Mouse (Mus musculus) spleen, adult 18-20 months (tissue): ENCODE results near the gene Tfcp2.
"Not testable (repeated sequence)": the region's sequence is repeated elsewhere in the genome, so short reads cannot be mapped to it uniquely, and the experiment has no call there.

Experiments used
- DNase-seq, 2 experiments: peaks; one replicate each; pipeline ENCODE4 v3.0.0; 2022; ENCODE audit warnings: mixed read lengths in 2 of 2

The Tfcp2 gene

GRCm38 (mm10) chr15:100556378-100556777 is 4.6 kb upstream of the Tfcp2 start:
- DNase-seq = no peak

- no peak for DNase-seq
These were observed 4.2 kb upstream of the Tfcp2 start for GRCm38 (mm10) chr15:100555965-100556364.

- no peak for DNase-seq
These were observed 1.5 kb downstream of the Tfcp2 start for GRCm38 (mm10) chr15:100550280-100550679.

GRCm38 (mm10) chr15:100543651-100544030 is 8.2 kb downstream of the Tfcp2 start:
- DNase-seq = not testable (repeated sequence)

GRCm38 (mm10) chr15:100542876-100543650 is 8.7 kb downstream of the Tfcp2 start:
- DNase-seq = not testable (repeated sequence)

- DNase-seq = no peak
These were observed 10.4 kb downstream of the Tfcp2 start for GRCm38 (mm10) chr15:100541426-100541825.

- DNase-seq = not testable (repeated sequence)
These were observed 10.8 kb downstream of the Tfcp2 start for GRCm38 (mm10) chr15:100541001-100541400.

- DNase-seq = no peak
These were observed 12.4 kb downstream of the Tfcp2 start for GRCm38 (mm10) chr15:100539411-100539810.

GRCm38 (mm10) chr15:100537913-100538312 is 13.9 kb downstream of the Tfcp2 start:
- no peak for DNase-seq

- DNase-seq = no peak
These were observed 23.9 kb downstream of the Tfcp2 start for GRCm38 (mm10) chr15:100527900-100528299.

- no peak for DNase-seq
These were observed 26.4 kb downstream of the Tfcp2 start for GRCm38 (mm10) chr15:100525405-100525804.

- no peak for DNase-seq
These were observed 31.5 kb downstream of the Tfcp2 start for GRCm38 (mm10) chr15:100520306-100520705.

GRCm38 (mm10) chr15:100515121-100515520 is 36.7 kb downstream of the Tfcp2 start:
- DNase-seq = no peak

GRCm38 (mm10) chr15:100513387-100513786 is 38.4 kb downstream of the Tfcp2 start:
- DNase-seq = no peak

- DNase-seq = no peak
These were observed 41.7 kb downstream of the Tfcp2 start for GRCm38 (mm10) chr15:100510072-100510471.

- no peak for DNase-seq
These were observed 43.2 kb downstream of the Tfcp2 start for GRCm38 (mm10) chr15:100508454-100509167.

- not testable (repeated sequence) for DNase-seq
These were observed 52.3 kb downstream of the Tfcp2 start for GRCm38 (mm10) chr15:100499506-100499905.

GRCm38 (mm10) chr15:100495102-100495501 is 56.7 kb downstream of the Tfcp2 start, which contains the start of gene Csrnp2:
TSS of gene Csrnp2 (minus strand) at chr15:100495488.
- DNase-seq = peak; percentile 77 to 86

GRCm38 (mm10) chr15:100494647-100495046 is 57.2 kb downstream of the Tfcp2 start:
- no peak for DNase-seq

- DNase-seq = no peak
These were observed 59.8 kb downstream of the Tfcp2 start for GRCm38 (mm10) chr15:100491966-100492365.

GRCm38 (mm10) chr15:100489263-100489662 is 62.5 kb downstream of the Tfcp2 start:
- DNase-seq = no peak

GRCm38 (mm10) chr15:100488297-100488696 is 63.5 kb downstream of the Tfcp2 start:
- not testable (repeated sequence) for DNase-seq

- no peak for DNase-seq
These were observed 64.8 kb downstream of the Tfcp2 start for GRCm38 (mm10) chr15:100487050-100487449.

GRCm38 (mm10) chr15:100486450-100486849 is 65.4 kb downstream of the Tfcp2 start:
- DNase-seq = no peak
